Mouse (Mus musculus): Measurements from ENCODE around the gene Aoah.

The Aoah gene

GRCm38 (mm10) chr13:21066021-21066420 is 272.1 kb downstream of the Aoah start:
- in situ Hi-C loops (cut with MboI), result no loop called here

- in situ Hi-C loops (cut with MboI), result no loop called here
These were observed 280.9 kb downstream of the Aoah start, which contains the start of gene Olfr1370 for GRCm38 (mm10) chr13:21074847-21075246. Olfr1370 (minus strand) TSS chr13:21074947.

GRCm38 (mm10) chr13:21082686-21083085 is 288.8 kb downstream of the Aoah start:
- in situ Hi-C loops (cut with MboI), result no loop called here
